Mouse (Mus musculus): ENCODE data around the gene Inpp4b.

DNA sequence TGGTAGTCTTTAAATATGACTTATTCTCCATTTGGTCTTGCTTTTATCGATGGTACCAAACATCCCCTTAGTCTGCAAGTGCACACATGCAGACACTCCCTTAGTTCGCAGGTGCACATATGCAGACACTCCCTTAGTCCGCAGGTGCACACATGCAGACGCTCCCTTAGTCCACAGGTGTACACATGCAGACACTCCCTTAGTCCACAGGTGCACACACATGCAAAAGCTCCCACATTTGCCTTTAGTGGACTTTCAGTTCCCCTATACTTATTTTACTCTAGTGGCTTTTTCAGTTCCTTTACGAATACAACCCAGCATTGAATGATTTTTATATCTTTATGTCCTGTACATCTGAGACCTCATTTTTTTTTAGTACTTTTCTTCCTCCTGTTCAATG, 11.1 kb downstream of the Inpp4b start:
- TF ChIP-seq CTCF (IDR thresholded peaks at IDR 0.05; ENCODE audit: insufficient read depth, low read depth, low read length) (no peak), POLR2A (IDR thresholded peaks at IDR 0.05; ENCODE audit: insufficient read depth, low read depth, low read length) (no peak)

Measured in olfactory bulb, adult 2 months (tissue).